Mouse (Mus musculus) ovary, adult 2 months (tissue): ENCODE data around the gene AW551984. TPM values are rescaled to one million over a fixed set of nuclear protein-coding genes. Genes with fewer than 3 reads are reported as not detected.

Experiments used
- polyA plus RNA-seq: library from polyadenylated mRNA; depleted of rRNA; stranded (reverse); fragments of >200 nt; gene quantifications from 2 replicates; pipeline ENCODE4 v1.2.3, GENCODE M21; 2012; rRNA removed

AW551984 gene
- 2.6 and 7.9 TPM in 2 replicates for polyA plus RNA-seq

DNA sequence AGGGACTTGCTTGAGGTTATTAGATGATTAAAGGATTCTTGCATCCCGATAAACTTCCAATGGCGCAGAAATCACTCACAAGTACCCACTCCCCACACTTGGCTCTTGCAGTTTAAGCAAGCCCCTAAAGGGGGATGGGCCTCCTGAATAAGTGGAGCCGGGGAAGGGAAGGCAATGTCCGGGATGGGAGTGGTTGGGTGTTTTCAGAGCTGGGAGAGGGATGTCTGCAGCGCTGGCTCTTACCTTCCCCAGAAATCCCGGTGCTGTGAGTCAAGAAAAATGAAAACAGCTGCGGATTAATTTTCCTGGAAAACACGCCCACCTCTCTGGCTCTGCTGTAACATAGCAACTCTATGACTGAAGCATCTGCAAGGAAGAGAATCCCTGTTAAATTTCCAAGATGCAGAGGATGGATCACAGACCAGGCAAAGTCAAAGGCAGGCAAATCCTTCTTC, at the start of gene AW551984:
Gene AW551984, minus strand, starts transcription at position 405 of the 455 bp plus-strand sequence.

DNA sequence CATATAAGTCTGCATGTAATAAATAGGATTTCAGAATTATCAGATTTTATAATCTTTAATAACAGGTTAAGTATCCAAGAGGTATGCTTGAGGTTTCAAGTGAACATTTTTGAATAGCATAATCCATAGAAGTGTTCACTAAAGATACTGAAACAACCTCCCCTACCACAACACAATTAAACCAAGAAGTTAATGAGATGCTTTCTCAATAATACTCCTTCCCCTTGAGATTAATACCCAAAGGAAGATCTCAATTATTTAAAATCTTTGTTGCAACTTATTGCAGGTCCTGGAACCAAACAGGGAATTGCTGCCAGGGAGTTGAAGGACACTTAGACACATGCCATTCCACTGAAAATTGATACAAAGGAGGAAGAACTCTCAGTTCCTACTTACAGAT, 40.6 kb upstream of the AW551984 start, which contains the start of gene Olfr961:
Gene Olfr961, plus strand, starts transcription at position 301 of the 400 bp plus-strand sequence.

DNA sequence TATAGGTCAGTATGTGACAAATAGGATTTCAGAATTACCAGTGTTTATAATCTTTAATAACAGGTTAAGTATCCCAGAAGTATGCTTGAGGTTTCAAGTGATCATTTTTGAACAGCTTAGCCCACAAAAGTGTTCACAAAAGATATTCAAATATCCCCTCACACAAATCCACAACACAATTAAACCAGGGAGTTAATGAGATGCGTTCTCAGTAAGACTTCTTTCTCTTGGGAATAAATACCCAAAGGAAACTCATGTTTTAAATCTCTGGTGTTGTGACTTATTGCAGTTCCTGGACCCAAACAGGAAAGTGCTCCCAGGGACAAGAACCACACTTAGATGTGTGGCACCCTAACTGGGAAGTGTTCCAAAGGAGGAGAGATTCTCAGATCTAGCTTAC, 16.9 kb upstream of the AW551984 start, which contains the start of gene Olfr960:
Gene Olfr960, plus strand, starts transcription at position 301 of the 400 bp plus-strand sequence.

DNA sequence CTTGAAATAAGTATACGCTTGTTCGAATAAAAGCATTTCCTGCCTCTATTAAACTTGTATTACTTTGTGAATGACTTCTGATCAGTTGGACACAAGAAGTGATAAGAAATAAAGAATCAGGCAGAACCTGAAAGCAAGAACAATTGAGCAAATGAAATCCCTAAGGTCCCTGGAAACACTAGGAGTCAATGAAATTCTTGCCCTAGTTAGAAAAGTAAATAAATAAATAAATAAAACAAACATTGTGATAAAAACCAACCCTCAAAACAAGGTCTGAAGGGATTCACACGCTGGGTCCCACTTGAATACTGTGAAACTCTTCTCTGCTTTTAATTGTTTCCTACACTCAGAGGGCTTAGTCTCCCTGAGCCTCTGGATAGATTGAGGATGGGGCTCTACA, 6.2 kb upstream of the AW551984 start, which contains the start of gene Olfr148:
Gene Olfr148, plus strand, starts transcription at position 301 of the 400 bp plus-strand sequence.

DNA sequence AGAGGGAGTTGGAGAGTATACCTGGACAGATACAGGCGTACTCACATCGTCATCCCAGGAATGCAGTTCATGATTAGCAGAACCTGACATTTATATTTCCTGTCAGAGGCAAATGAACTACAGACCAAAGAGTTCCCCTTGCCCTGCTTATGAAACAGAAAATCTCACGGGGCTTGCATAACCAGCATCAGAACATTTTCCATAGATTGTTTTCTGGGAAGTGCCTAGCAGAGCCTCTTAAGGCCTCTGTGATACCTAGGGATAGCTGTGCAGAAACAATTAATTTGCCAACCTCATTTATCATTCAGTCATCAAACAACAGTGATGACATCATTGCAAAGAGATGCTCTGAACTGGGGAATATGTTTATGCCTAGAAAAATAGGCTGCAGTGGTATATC, 28.7 kb downstream of the AW551984 start, which contains the start of gene Olfr959:
Gene Olfr959, minus strand, starts transcription at position 101 of the 400 bp plus-strand sequence.

DNA sequence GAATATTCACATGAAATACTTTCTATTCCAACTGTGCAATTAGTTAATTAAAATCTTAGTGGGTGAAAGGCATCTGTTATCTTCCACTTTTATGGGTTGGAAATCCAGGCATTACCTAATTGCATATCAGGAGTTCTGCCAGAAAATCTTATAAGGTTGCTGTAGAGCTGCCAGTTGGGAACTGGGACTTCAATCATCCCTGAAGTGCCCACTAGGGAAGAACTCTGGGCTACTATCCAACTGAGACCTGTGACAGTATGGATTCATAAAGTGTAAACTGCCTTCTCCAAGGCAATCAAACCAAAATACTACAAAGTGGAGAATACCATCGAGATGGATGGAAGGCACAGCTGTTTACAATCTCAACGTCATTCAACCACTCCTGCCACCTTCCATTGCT, 50.3 kb downstream of the AW551984 start, which contains the start of gene Olfr958:
Gene Olfr958, minus strand, starts transcription at position 109 of the 400 bp plus-strand sequence.

Other genes starting within 250 kb of the AW551984 start
- gene Olfr951, start 217.0 kb downstream of the AW551984 start, polyA plus RNA-seq, result not detected in 2 replicates
- not detected in 2 replicates for gene Olfr952, start 177.3 kb downstream of the AW551984 start, polyA plus RNA-seq
- gene Olfr954, start 147.7 kb downstream of the AW551984 start, polyA plus RNA-seq, result not detected in 2 replicates
- gene Olfr955, start 132.5 kb downstream of the AW551984 start, polyA plus RNA-seq, result not detected in 2 replicates
- not detected in 2 replicates for gene Olfr44, start 110.4 kb downstream of the AW551984 start, polyA plus RNA-seq
- gene Olfr957, start 88.6 kb downstream of the AW551984 start, polyA plus RNA-seq, result not detected in 2 replicates
- gene Olfr958, start 50.3 kb downstream of the AW551984 start, polyA plus RNA-seq, result not detected in 2 replicates
- gene Olfr959, start 28.8 kb downstream of the AW551984 start, polyA plus RNA-seq, result not detected in 2 replicates
- not detected in 2 replicates for gene Olfr148, start 6.3 kb upstream of the AW551984 start, polyA plus RNA-seq
- not detected in 2 replicates for gene Olfr960, start 17.0 kb upstream of the AW551984 start, polyA plus RNA-seq
- not detected in 2 replicates for gene Olfr961, start 40.7 kb upstream of the AW551984 start, polyA plus RNA-seq
- gene Olfr963, start 62.8 kb upstream of the AW551984 start, polyA plus RNA-seq, result not detected in 2 replicates
- not detected in 2 replicates for gene Olfr149, start 102.7 kb upstream of the AW551984 start, polyA plus RNA-seq
- gene Olfr965, start 107.0 kb upstream of the AW551984 start, polyA plus RNA-seq, result not detected in 2 replicates
- not detected in 2 replicates for gene Olfr150, start 126.6 kb upstream of the AW551984 start, polyA plus RNA-seq
- not detected in 2 replicates for gene Olfr967, start 141.8 kb upstream of the AW551984 start, polyA plus RNA-seq
- not detected in 2 replicates for gene Olfr968, start 178.8 kb upstream of the AW551984 start, polyA plus RNA-seq
- gene Olfr969, start 186.5 kb upstream of the AW551984 start, polyA plus RNA-seq, result not detected in 2 replicates
- not detected in 2 replicates for gene Olfr970, start 204.5 kb upstream of the AW551984 start, polyA plus RNA-seq
- gene Olfr971, start 232.5 kb upstream of the AW551984 start, polyA plus RNA-seq, result not detected in 2 replicates